Mouse (Mus musculus) limb, embryonic 11.5 days (tissue): ENCODE data around the gene Bcl9. TPM values are rescaled to one million over a fixed set of nuclear protein-coding genes. Genes with fewer than 3 reads are reported as not detected.

Source experiments
- ATAC-seq: fragments of 200-750 bp; cut with Nextera tagmentation; 2 replicates; pipeline ENCODE4 v1.8.0; 2017; ENCODE audit warnings: low read depth; ENCODE audit not compliant: insufficient number of reproducible peaks, low FRiP score, low TSS enrichment
- DNase-seq: peaks from one replicate; pipeline ENCODE4 v3.0.0-alpha.2; 2015; ENCODE audit warnings: low spot score
- H3K27ac ChIP-seq: fragments of 300-500 bp; sonication (generic); replicated peaks from 2 replicates; pipeline ENCODE4 v1.5.1; 2014; ENCODE audit warnings: low read depth, mild to moderate bottlenecking, low read length
- H3K27me3 ChIP-seq: fragments of 300-500 bp; sonication (generic); 2 replicates; pipeline ENCODE4 v1.6.1; 2014; ENCODE audit warnings: mild to moderate bottlenecking, low read length, mixed read lengths; ENCODE audit not compliant: control insufficient read depth, insufficient read depth
- H3K36me3 ChIP-seq: fragments of 300-500 bp; sonication (generic); 2 replicates; pipeline ENCODE4 v1.6.1; 2014; ENCODE audit warnings: mild to moderate bottlenecking, low read length, moderate library complexity, mixed read lengths; ENCODE audit not compliant: control insufficient read depth, insufficient read depth
- H3K4me1 ChIP-seq: fragments of 300-500 bp; sonication (generic); 2 replicates; pipeline ENCODE4 v1.6.1; 2014; ENCODE audit warnings: low read length, mixed read lengths; ENCODE audit not compliant: control insufficient read depth, insufficient read depth
- H3K4me2 ChIP-seq: fragments of 300-500 bp; sonication (generic); 2 replicates; pipeline ENCODE4 v1.6.1; 2014; ENCODE audit warnings: low read depth, mild to moderate bottlenecking, moderate library complexity; ENCODE audit not compliant: severe bottlenecking
- H3K4me3 ChIP-seq: fragments of 300-500 bp; sonication (generic); 2 replicates; pipeline ENCODE4 v1.5.1; 2014; ENCODE audit warnings: low read depth, low read length
- H3K9ac ChIP-seq: fragments of 300-500 bp; sonication (generic); 2 replicates; pipeline ENCODE4 v1.6.1; 2014; ENCODE audit warnings: mild to moderate bottlenecking, low read length
- H3K9me3 ChIP-seq: fragments of 300-500 bp; sonication (generic); 2 replicates; pipeline ENCODE4 v1.6.1; 2016; ENCODE audit warnings: low read length; ENCODE audit not compliant: control insufficient read depth
- WGBS: fragments of 180-500 bp; shearing (Covaris S2); extraction: QIAGEN DNeasy Blood & Tissue Kit; methylation state at CpG from one replicate; pipeline ENCODE4 v1.1.7; 2014; 5-methylcytosine and 5-hydroxymethylcytosine counted together
- polyA plus RNA-seq: library from polyadenylated mRNA; unstranded; fragments of >200 nt; fragmentation: Nextera tagmentation; extraction: Ambion mirVana; gene quantifications from 2 replicates; pipeline ENCODE4 v1.2.1, GENCODE M21; 2014

Gene Bcl9
- polyA plus RNA-seq = 76.8 and 86.9 TPM in 2 replicates

DNA sequence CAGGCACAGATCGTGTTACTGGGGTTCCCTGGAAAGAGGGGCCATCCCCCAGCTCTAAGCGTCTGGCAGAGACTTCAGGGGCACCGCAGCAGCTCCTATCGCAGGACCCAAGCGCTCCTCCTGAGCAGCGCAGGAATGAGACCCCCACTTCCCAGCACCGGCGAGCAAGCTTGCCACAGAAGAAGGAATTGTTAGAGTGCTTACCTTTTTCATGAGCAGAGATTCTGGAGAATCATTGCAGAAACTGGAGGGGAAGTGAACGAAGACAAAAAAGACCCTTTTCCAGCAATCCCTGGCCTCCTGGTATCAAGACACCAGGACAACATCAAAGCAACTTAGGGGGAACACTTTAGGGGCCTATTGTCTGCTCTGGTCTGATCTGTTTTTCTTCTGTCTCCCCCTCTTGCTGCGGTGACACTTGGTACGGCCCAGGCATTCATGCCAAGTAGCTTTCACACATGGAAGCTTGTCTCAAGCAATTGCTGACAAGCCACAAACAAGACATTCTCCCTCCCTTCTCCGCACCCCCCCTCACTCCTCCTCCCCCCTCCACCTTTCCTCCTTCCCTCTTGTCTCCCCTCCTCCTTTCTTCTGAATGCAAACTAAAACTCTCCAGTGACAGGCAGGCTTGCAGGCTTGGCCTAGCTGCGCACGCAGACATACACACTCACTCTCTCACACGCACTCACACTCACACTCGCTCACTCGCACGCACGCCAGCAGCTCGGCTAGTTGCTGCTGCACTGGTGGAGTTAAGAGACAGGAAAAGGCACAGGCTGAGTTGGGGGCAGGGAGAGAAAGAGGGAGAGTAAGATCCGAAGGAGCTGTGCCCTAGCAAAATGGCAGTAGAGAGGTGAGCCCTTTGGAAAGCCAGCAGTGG is at the start of gene Bcl9:
Bcl9 (minus strand) TSS at position 365 of the 880 bp plus-strand sequence.
- Histone ChIP-seq H3K4me2 (peak within 1 kb of the TSS; percentile 64), H3K36me3 (no peaks in the 10 kb centered on the region), H3K4me3 (peak within 1 kb of the TSS; percentile 83), H3K27me3 (no peaks in the 10 kb centered on the region), H3K9me3 (no peaks in the 10 kb centered on the region; the same call in 1 of the 2 replicates), H3K27ac (peak within 1 kb of the TSS; percentile 99), H3K9ac (peak within 1 kb of the TSS; percentile 94), H3K4me1 (peaks cover 18% of the 10 kb centered on the region; the same call in 1 of the 2 replicates)
- peak; percentile 73 for ATAC-seq
- WGBS = under 1% methylated on average over 21 of the region's 21 CpGs
- peak; percentile 88 for DNase-seq

DNA sequence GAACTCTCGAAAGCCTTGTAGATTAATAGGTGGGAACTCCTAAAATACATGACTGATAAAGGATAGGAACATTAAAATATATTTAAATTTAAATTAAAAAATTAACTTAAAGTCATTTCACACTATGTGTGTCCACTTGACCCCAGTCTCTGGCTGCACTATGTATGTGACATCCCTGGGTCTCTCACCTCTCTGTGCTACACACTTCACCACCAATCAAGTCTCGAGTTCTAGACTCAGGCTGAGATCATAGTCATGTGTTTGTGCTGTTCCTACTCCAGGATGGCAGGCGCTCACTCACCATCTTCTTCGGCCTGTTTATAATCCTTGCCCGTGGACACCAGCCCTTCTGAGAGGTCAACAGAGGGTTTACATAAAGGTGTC is 41.5 kb upstream of the Bcl9 start:
- ATAC-seq (no peak), DNase-seq (no peak)
- no peak overlapping the region for H3K4me2 ChIP-seq
- no peaks in the 10 kb centered on the region for H3K36me3 ChIP-seq
- no peak overlapping the region for H3K9ac ChIP-seq
- no peaks in the 10 kb centered on the region for H3K27me3 ChIP-seq
- H3K4me1 ChIP-seq = peaks cover 6% of the 10 kb centered on the region
- no peak overlapping the region for H3K4me3 ChIP-seq
- H3K27ac ChIP-seq = no peak overlapping the region
- 80% methylated on average over 5 of the region's 5 CpGs for WGBS
- no peaks in the 10 kb centered on the region for H3K9me3 ChIP-seq

DNA sequence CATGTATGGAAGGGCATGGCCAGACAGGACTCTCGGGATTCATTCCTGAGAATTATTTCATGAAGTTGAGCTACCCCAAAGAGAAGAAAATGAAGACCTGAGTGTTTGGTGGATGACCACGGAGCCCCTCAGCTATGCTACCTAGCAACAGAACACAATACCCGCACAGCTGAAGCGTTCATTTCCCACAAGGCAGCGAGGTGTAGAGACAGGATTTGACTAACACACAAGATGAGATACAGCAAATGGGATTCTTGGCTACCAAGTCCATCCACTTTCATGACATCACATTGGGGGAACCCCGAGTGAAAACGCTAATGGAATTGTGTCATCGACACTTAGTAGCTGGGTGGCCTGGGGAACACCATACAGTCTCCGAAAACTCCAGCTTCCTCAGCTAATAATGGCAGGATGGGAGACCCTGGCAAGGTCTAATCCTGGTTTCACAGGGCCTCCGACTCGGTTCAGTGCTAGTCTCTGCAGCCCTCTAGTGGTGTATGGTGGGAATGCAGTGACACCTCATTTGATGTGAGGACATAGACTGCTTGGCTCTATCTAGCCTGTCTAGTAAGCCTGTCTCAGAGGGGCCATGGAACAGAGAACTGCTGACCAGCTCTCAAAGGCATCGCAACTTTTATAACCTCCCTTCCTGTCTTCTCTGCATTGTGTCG is 40.9 kb upstream of the Bcl9 start:
- H3K9me3 ChIP-seq = no peaks in the 10 kb centered on the region
- ATAC-seq (peak; percentile 61; the same call in 1 of the 2 replicates), DNase-seq (peak; percentile 97)
- H3K27me3 ChIP-seq = no peaks in the 10 kb centered on the region
- WGBS = 36% methylated on average over 13 of the region's 13 CpGs
- H3K36me3 ChIP-seq = no peaks in the 10 kb centered on the region
- H3K4me2 ChIP-seq = no peak overlapping the region
- H3K9ac ChIP-seq = no peak overlapping the region
- peaks cover 6% of the 10 kb centered on the region for H3K4me1 ChIP-seq
- no peak overlapping the region for H3K4me3 ChIP-seq
- no peak overlapping the region for H3K27ac ChIP-seq

DNA sequence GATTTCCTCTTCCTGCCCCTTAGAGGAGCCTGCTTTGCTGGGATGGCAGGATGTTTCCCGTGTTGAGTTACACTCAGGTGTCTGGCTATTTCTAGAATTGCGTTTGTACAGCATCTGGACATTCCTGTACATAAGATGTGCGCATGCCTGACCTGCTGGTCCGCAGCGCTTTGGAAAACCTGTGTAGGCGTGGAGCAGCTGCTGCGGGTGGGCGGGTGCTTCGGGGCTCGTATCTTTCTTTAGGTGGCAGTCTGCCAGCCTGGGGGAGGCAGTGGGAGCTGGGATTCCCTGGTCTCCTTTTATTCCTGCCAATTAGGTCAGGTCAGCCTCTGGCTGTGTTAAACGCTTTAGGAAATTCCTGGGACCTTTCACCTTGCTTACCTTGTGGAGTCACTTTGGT is 39.6 kb upstream of the Bcl9 start:
- no peaks in the 10 kb centered on the region for H3K36me3 ChIP-seq
- 45% methylated on average over 11 of the region's 11 CpGs for WGBS

DNA sequence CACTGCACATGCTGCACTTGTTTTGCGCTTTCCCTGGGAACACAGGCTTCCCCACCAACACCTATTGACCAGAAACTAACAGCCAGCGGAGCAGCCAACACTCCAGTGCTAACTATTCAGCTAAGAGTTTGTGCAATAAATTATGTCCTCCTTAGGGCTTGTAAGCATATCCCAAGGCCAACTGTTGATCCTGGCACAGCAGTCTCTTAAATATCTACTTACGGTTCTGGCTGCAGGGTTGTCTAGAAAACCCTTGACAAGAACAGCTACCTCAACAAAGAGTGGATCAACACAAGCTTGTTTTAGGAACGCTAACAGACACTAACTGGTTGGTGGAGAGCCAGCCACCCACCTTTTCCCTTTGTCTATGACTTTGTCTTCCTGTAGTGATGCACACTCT is 38.6 kb upstream of the Bcl9 start:
- Histone ChIP-seq H3K27me3 (no peaks in the 10 kb centered on the region), H3K27ac (no peak overlapping the region), H3K36me3 (no peaks in the 10 kb centered on the region), H3K4me2 (no peak overlapping the region), H3K9me3 (no peaks in the 10 kb centered on the region), H3K4me3 (no peak overlapping the region), H3K4me1 (peaks cover 6% of the 10 kb centered on the region), H3K9ac (no peak overlapping the region)
- DNase-seq (no peak), ATAC-seq (no peak)
- WGBS = 66% methylated on average over 4 of the region's 4 CpGs

More for the DNA sequence above, 39.6 kb upstream of the Bcl9 start:
- Histone ChIP-seq H3K9ac (no peak overlapping the region), H3K27ac (no peak overlapping the region), H3K9me3 (no peaks in the 10 kb centered on the region), H3K4me3 (no peak overlapping the region), H3K4me1 (peaks cover 6% of the 10 kb centered on the region), H3K4me2 (peak overlapping the region; percentile 15; the same call in 1 of the 2 replicates), H3K27me3 (no peaks in the 10 kb centered on the region)
- DNase-seq (peak; percentile 36), ATAC-seq (no peak)

DNA sequence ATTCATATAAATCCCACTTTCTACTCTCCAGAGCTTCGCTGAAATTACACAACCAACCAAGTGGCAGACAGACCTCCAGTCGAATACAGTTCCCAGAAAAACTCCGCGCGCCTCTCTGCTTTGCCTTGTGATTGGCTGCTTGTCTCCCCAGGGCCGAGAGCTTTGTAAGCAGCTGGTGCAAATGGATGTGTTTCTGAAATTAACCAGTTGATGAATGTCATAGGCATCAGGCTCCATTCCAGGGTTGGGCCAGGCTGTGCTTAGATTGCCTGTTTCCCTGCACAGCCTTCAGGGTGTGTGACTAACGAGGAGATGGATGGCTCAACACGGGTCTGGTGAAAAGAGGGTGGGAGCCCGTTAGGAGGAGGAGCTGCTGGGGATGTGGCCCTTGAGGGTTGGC is 36.9 kb upstream of the Bcl9 start:
- Histone ChIP-seq H3K4me3 (no peak overlapping the region), H3K4me2 (no peak overlapping the region), H3K9ac (no peak overlapping the region), H3K9me3 (no peaks in the 10 kb centered on the region), H3K36me3 (no peaks in the 10 kb centered on the region), H3K4me1 (peaks cover 6% of the 10 kb centered on the region), H3K27ac (no peak overlapping the region), H3K27me3 (no peaks in the 10 kb centered on the region)
- DNase-seq = no peak
- 0 out of 2 replicates have a peak, but pooled peaks have one; percentile 45 for ATAC-seq
- 42% methylated on average over 9 of the region's 9 CpGs for WGBS

DNA sequence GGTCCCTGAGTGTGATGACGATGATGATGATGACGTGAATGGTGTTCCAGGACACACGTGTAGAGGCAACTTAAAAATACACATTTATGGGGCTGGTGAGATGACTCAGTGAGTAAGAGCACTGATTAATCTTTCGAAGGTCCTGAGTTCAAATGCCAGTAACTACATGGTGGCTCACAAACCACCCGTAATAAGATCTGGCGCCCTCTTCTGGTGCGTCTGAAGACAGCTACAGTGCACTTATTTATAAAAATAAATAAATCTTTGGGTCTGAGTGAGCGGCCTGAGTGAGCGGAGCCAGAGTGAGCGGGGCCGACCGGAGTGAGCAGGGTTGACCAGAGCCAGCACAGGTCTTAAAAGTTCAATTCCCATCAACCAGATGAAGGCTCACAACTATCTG is 34.5 kb upstream of the Bcl9 start:
- Histone ChIP-seq H3K4me3 (no peak overlapping the region), H3K4me1 (peaks cover 1% of the 10 kb centered on the region), H3K27me3 (no peaks in the 10 kb centered on the region), H3K27ac (no peak overlapping the region), H3K9ac (no peak overlapping the region), H3K9me3 (no peaks in the 10 kb centered on the region), H3K4me2 (no peak overlapping the region), H3K36me3 (no peaks in the 10 kb centered on the region)
- WGBS = 92% methylated on average over 12 of the region's 12 CpGs
- DNase-seq (no peak), ATAC-seq (no peak)

DNA sequence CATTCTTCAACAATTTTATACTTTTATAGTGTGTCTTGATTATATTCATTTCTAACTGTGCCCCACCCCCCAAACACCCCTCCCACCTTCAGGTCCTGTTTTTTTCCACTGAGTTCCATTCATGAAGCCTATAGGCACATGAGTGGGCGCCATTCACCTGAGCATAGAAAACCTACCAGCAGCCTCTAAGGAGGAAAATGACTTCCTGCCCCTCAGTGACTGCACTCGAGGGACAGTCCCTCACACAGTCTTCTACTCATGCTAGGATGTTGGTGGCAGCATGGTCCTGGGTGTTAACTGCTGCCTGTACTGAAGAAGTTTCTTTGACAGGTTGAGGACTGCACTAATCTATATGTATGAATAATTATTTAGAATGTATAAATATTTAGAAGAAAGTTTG is 30.1 kb upstream of the Bcl9 start:
- Histone ChIP-seq H3K9ac (no peak overlapping the region), H3K36me3 (no peaks in the 10 kb centered on the region), H3K27ac (no peak overlapping the region), H3K4me1 (no peaks in the 10 kb centered on the region), H3K27me3 (no peaks in the 10 kb centered on the region), H3K4me2 (no peak overlapping the region), H3K9me3 (no peaks in the 10 kb centered on the region), H3K4me3 (no peak overlapping the region)
- no peak for DNase-seq
- 88% methylated on average over 2 of the region's 2 CpGs for whole genome bisulfite sequencing
- ATAC-seq = no peak
